Mouse (Mus musculus) G1E (cell line): ENCODE measurements around the gene Lce3f.

Source experiments
- CTCF ChIP-seq: IDR thresholded peaks from 2 replicates; pipeline ENCODE4 v1.5.1; 2012; ENCODE audit warnings: low read depth, low read length, inconsistent platforms, mixed read lengths
- GATA1 ChIP-seq: IDR thresholded peaks from 2 replicates; pipeline ENCODE4 v1.6.1; 2012; ENCODE audit warnings: borderline replicate concordance, low read length, inconsistent platforms, mixed read lengths
- TAL1 ChIP-seq: conservative IDR thresholded peaks from 2 replicates; pipeline ENCODE4 v1.6.1; 2012; ENCODE audit warnings: low read depth, low read length, inconsistent platforms, mixed read lengths

DNA sequence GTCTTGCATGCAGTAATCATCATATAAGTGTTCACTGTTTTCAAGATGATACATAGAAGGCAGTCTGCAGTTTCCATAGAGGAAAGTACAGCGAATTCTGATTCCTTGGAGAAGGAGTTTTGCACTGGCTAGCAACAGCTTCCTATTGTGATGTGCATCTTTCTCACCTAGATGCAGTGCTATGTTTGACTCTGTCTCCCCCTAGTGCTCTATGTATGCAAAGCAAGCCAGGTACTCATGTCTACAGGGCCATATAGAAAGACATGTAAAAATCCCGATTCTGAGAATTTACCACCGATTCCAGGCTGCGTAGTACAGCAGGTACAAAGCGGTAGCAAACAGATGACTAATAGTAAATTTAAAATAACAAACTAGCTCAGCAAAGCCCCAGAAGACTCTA is 39.4 kb downstream of the Lce3f start:
- TF ChIP-seq CTCF = no peak
- TF ChIP-seq GATA1 = no peak
- no peak for TF ChIP-seq TAL1
